Mouse (Mus musculus) kidney, adult 2 months (tissue): ENCODE results near the gene Lonp2.

Experiments used
- CTCF ChIP-seq: fragments of 200-500 bp; conservative IDR thresholded peaks from 2 replicates; pipeline ENCODE4 v1.5.1; 2011; ENCODE audit warnings: low read depth, mild to moderate bottlenecking, control low read depth, low read length, moderate library complexity, mixed read lengths; ENCODE audit not compliant: insufficient read depth, insufficient read length
- POLR2A ChIP-seq: fragments of 200-500 bp; IDR thresholded peaks from one replicate; pipeline ENCODE4 v1.6.1; 2011; ENCODE audit warnings: low read depth, low read length, control low read depth

- no peak for TF ChIP-seq POLR2A
- TF ChIP-seq CTCF: no peak
Observed at GRCm38 (mm10) chr8:86702453-86702852, 78.6 kb downstream of the Lonp2 start.
